Mouse (Mus musculus) induced T-regulatory cell, adult 2 months (primary cell): ENCODE measurements around the gene Gcn1l1.

Source experiments
- DNase-seq: peaks from one replicate; pipeline ENCODE4 v3.0.0-alpha.2; 2012; ENCODE audit warnings: low read depth

Gcn1l1 gene

DNA sequence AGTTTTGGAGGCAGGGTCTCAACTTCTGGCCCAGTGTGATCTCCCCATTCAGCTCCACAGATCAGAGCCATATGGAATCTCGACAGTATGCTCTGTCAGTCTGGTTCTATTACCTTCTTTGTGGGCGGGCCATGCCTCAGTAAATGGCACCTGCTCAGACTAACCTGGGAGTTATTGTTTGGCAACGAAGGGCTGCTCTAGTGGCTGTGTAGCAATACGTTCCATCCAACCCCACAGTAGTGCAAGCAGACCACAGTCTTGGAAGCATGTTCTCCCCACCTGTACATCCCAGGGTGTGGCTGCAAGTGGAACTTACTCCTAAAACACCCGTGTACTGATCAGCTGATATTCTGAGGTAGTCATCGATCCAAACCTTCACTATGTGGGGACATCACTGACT is 91.6 kb downstream of the Gcn1l1 start:
- no peak for DNase-seq

DNA sequence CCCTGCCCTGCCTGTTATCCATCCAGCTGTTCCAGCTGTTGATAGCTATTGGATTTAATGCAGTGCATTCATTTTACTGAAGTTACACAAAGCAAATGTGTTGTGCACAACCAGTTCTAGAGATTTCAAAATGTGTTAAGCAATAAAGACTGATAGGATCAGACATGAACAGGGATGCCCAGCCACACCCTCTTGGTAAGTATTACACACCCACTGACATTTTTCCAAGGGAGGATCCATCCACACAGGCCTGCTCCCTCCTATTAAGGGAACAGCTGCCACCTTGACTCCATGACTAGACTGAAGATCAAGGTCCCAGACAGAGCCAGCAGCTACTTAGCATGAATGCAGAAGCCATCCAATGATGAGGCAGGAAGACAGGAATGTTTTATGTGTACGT is 92.2 kb downstream of the Gcn1l1 start:
- DNase-seq, result no peak

DNA sequence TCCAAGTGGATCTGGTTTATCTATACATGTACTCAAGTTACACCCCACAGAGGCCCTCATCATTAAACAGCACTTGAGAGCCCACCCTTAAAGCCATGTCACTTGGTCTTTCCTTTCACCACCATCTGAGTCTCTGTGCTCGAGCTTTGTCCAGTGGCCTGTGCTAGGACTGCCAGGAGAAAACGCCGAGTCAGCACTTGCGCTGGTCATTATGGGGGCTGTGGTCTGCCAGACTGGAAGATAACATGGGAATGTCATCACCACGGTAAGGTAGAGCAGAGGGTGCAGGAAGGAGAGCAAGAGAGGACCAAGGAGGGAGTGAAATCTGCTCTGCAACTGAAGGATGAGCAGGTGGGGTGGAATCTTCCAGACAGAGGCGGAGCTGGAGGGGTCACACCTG is 93.3 kb downstream of the Gcn1l1 start:
- DNase-seq, result no peak

DNA sequence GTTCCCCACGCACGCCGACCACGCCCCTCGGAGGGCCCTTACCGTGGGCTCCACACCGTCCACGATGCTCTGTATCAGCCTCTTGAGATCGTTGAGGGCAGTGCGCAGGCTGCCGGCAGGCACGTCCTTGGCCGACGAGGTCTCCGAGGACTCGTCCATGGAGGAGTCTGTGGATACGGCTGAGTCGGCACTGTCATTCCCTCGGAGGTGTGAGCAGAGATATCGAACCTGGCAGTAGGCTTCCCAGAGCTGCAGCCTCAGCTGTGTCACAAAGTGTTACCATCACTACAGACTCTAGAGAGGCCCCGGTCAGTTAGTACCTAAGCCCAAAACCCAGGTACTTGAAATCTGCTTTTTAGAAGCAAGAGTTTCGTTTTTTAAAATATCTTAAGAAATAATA is 97.6 kb downstream of the Gcn1l1 start:
- DNase-seq, result no peak

DNA sequence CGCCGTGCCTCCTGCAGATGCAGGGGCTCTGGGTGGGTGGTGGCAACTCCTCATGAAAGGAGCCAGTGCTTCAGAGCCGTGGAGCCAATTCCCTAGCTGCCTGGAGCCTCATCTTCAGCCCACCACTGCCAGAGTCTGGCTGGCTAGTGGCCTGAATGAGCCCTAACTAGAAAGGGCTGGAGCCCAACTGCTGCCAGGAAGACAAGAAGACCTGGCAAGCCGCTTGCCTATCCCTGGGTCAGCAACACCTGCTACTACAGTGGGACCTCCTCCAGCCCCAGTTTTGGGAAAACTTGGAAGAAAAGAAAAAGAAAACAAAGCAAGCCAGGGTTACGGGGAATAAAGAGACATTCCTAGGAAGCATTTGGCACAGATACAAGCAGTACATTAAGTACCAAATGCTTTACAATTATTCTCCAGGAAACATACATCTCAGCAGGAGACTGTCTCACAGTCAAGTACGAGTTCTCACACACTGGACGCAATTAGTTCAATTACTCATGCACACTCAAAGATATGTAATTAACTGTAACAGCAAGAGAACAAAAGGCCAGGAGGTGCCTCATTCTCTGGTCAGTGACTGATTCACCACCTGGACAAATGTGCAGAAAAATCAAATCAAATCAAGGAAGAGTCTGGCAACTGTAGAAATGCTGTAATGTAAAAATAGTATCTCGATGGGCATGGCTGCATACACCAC is 101.5 kb downstream of the Gcn1l1 start:
- no peak for DNase-seq

DNA sequence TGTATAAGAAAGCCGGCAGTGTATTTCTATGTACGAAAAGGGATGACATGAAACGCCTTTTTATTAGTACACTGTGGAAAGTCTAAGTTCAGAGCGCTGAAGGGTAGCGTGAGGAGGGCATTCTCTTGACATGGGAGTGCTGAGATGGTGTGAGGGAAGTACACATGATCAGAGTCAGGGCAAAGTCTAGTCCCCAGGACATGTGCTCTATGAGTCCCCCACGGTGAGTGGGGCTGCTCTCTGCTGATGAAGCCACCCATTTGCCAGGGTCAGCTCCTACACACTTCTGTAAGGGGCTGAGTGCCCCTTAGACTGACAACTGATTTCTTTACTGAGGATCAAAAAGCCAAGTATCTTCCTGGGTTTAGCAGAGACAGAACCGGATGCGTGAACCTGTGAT is 102.2 kb downstream of the Gcn1l1 start:
- no peak for DNase-seq

DNA sequence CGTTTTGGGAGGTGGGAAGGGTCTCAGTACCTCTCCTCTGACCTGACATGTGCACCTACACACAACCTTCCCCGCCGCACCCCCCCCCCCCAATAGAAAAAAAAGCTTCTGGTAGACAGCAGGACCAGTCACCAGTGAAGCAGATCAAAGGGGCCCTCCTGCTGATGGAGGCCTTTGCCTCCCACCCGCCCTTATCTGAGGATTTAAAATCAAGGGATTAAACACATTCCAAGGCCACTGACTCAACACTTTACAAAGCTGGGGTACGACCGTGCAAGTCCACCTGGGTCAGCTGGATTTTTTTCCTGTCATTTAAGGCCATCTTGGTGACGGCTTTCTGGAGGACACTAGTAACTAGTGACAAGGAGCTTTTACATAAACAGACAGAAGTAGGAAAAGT is 102.8 kb downstream of the Gcn1l1 start:
- no peak for DNase-seq

DNA sequence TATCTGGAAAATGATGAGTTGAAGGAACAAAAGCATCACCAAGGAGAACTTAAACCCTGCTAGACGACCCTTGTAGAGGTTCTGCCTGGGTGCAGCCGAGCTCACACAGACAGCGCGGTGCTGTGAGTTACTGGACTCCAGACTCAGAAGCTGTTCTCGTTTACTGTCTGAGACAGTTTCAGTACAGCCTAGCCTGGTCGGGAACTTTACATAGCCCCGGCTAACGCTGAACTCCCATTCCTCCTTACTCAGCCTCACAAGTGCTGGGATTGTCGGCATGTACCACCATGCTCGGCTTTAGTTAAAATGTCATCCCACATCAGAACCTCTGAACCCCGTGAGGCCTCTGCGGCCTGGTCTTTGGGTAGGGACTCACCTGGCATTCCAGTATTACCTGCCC is 103.9 kb downstream of the Gcn1l1 start:
- DNase-seq, result no peak

DNA sequence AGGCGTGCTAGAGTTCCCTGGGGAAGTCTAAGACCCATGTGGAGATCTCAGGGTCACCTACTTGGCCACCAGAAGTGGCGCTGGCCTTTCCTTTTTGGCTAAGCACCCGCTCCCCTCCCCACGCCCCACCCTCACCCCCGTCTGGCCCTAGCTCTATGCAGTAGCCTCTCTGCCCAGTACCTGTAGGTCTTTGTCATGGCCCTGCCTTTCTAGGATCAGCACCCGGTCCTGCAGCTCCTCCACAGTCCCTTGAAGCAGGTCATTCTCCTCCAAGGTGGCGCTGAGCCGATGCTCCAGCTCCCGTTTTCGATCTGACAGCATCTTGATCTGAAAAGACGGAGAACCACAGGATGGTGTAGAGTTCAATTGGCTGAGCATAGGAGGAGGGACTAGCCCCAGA is 104.9 kb downstream of the Gcn1l1 start:
- no peak for DNase-seq

DNA sequence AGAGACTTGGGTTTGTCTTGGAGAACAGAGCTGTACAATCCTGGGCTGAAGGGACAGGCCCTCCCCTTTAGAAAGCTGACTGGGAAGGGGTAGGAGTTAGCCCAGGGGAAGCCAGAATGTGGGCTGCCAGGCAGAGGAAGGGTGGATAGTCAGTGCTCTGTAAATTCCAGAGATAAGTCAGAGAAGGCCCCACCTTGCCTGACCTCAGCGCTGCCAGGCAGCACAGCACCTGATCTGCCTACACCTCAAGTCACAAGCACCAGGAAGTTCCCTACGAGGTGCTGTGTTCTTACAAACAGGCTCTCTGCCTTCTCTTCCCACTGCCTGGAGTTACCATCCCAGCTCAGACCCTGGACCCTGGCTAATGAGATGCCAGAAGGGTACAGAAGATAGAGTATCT is 105.4 kb downstream of the Gcn1l1 start:
- DNase-seq, result no peak

DNA sequence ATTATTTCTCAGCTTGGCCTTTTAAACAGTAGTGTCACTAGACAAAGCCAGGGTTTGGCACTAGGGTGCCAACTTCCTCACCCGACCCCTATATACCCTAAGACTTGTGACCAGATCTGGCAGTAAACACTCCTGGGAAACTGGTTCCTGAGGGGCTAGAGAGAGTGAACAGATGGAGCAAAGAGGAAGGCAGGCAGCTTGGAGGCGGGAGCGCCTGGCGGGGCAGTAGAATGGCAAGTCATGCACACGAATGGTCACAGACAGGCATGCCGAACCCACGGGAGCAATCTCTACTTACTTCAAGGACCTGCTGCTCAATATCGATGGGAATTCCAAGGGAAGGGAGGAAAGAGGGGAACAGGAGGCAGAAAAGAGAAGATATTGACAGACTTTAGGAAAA is 106.8 kb downstream of the Gcn1l1 start:
- no peak for DNase-seq
